Mouse (Mus musculus): ENCODE data around the gene Amot. TPM values are rescaled to one million over a fixed set of nuclear protein-coding genes. Genes with fewer than 3 reads are reported as not detected.

Gene Amot
- polyA plus RNA-seq, 1 experiment from 2014 or later: 4.6 TPM

- Histone ChIP-seq H3K36me3 (no peaks in the 10 kb centered on the region), H3K27me3 (no peaks in the 10 kb centered on the region), H3K4me2 (no peak overlapping the region), H3K4me1 (replicated peaks) (no peaks in the 10 kb centered on the region; the same call in 1 of the 2 replicates), H3K4me3 (no peak overlapping the region), H3K9ac (no peak overlapping the region), H3K27ac (no peak overlapping the region), H3K9me3 (replicated peaks) (no peaks in the 10 kb centered on the region)
- no peak for ATAC-seq (replicated peaks; ENCODE audit: insufficient number of reproducible peaks, insufficient read depth, low FRiP score, low read depth)
- 64% methylated on average over 8 of the region's 8 CpGs for WGBS
Observed at GRCm38 (mm10) chrX:145501666-145502355, 3.2 kb downstream of the Amot start.

- WGBS: 58% methylated on average over 2 of the region's 2 CpGs
- no peaks in the 10 kb centered on the region for H3K36me3 ChIP-seq
- no peak for ATAC-seq (replicated peaks; ENCODE audit: insufficient number of reproducible peaks, insufficient read depth, low FRiP score, low read depth)
- no peak overlapping the region for H3K4me3 ChIP-seq
- H3K27me3 ChIP-seq: no peaks in the 10 kb centered on the region
- H3K9ac ChIP-seq: no peak overlapping the region
- H3K4me2 ChIP-seq: no peak overlapping the region
- no peak overlapping the region for H3K27ac ChIP-seq
- H3K4me1 ChIP-seq (replicated peaks): no peaks in the 10 kb centered on the region; the same call in 1 of the 2 replicates
- H3K9me3 ChIP-seq (replicated peaks): no peaks in the 10 kb centered on the region
Observed at GRCm38 (mm10) chrX:145499101-145499500, 5.9 kb downstream of the Amot start.

- no peak for ATAC-seq (replicated peaks; ENCODE audit: insufficient number of reproducible peaks, insufficient read depth, low FRiP score, low read depth)
- Histone ChIP-seq H3K36me3 (no peaks in the 10 kb centered on the region), H3K27ac (no peak overlapping the region)
Observed at GRCm38 (mm10) chrX:145498691-145499090, 6.3 kb downstream of the Amot start.

GRCm38 (mm10) chrX:145497486-145497885 lies 7.5 kb downstream of the Amot start:
- Histone ChIP-seq H3K9ac (no peak overlapping the region), H3K4me3 (no peak overlapping the region), H3K9me3 (replicated peaks) (no peaks in the 10 kb centered on the region), H3K4me1 (replicated peaks) (no peaks in the 10 kb centered on the region), H3K36me3 (no peaks in the 10 kb centered on the region), H3K27me3 (no peaks in the 10 kb centered on the region), H3K27ac (no peak overlapping the region), H3K4me2 (no peak overlapping the region)
- no peak for ATAC-seq (replicated peaks; ENCODE audit: insufficient number of reproducible peaks, insufficient read depth, low FRiP score, low read depth)
- 59% methylated on average over 6 of the region's 6 CpGs for WGBS

More at GRCm38 (mm10) chrX:145498691-145499090, 6.3 kb downstream of the Amot start:
- Histone ChIP-seq H3K4me2 (no peak overlapping the region), H3K4me3 (no peak overlapping the region), H3K9ac (no peak overlapping the region), H3K9me3 (replicated peaks) (no peaks in the 10 kb centered on the region), H3K4me1 (replicated peaks) (no peaks in the 10 kb centered on the region), H3K27me3 (no peaks in the 10 kb centered on the region)
- 41% methylated on average over 4 of the region's 4 CpGs for WGBS

- H3K4me2 ChIP-seq: no peak overlapping the region
- no peak overlapping the region for H3K4me3 ChIP-seq
- WGBS: 80% methylated on average over 4 of the region's 4 CpGs
- no peaks in the 10 kb centered on the region for H3K27me3 ChIP-seq
- no peak for ATAC-seq (replicated peaks; ENCODE audit: insufficient number of reproducible peaks, insufficient read depth, low FRiP score, low read depth)
- H3K4me1 ChIP-seq (replicated peaks): no peaks in the 10 kb centered on the region
- H3K9ac ChIP-seq: no peak overlapping the region
- no peaks in the 10 kb centered on the region for H3K9me3 ChIP-seq (replicated peaks)
- no peaks in the 10 kb centered on the region for H3K36me3 ChIP-seq
- H3K27ac ChIP-seq: no peak overlapping the region
Observed at GRCm38 (mm10) chrX:145495381-145495780, 9.6 kb downstream of the Amot start.

- no peak for ATAC-seq (replicated peaks; ENCODE audit: insufficient number of reproducible peaks, insufficient read depth, low FRiP score, low read depth)
- no peak overlapping the region for H3K9ac ChIP-seq
- WGBS: 58% methylated on average over 1 of the region's 1 CpGs
Observed at GRCm38 (mm10) chrX:145490821-145491220, 14.2 kb downstream of the Amot start.

GRCm38 (mm10) chrX:145490417-145490816 lies 14.6 kb downstream of the Amot start:
- H3K9ac ChIP-seq: no peak overlapping the region
- no peaks in the 10 kb centered on the region for H3K27me3 ChIP-seq
- ATAC-seq (replicated peaks; ENCODE audit: insufficient number of reproducible peaks, insufficient read depth, low FRiP score, low read depth): no peak
- H3K4me2 ChIP-seq: no peak overlapping the region
- H3K4me1 ChIP-seq (replicated peaks): no peaks in the 10 kb centered on the region
- H3K9me3 ChIP-seq (replicated peaks): no peaks in the 10 kb centered on the region
- H3K4me3 ChIP-seq: no peak overlapping the region
- 71% methylated on average over 3 of the region's 3 CpGs for WGBS
- H3K27ac ChIP-seq: no peak overlapping the region
- no peaks in the 10 kb centered on the region for H3K36me3 ChIP-seq

More at GRCm38 (mm10) chrX:145490821-145491220, 14.2 kb downstream of the Amot start:
- no peak overlapping the region for H3K27ac ChIP-seq
- H3K9me3 ChIP-seq (replicated peaks): no peaks in the 10 kb centered on the region
- no peaks in the 10 kb centered on the region for H3K36me3 ChIP-seq
- no peaks in the 10 kb centered on the region for H3K4me1 ChIP-seq (replicated peaks)
- H3K4me3 ChIP-seq: no peak overlapping the region
- H3K4me2 ChIP-seq: no peak overlapping the region
- H3K27me3 ChIP-seq: no peaks in the 10 kb centered on the region

GRCm38 (mm10) chrX:145489950-145490349 lies 15.0 kb downstream of the Amot start:
- H3K4me2 ChIP-seq: no peak overlapping the region
- H3K27ac ChIP-seq: no peak overlapping the region
- WGBS: 77% methylated on average over 5 of the region's 5 CpGs
- H3K4me3 ChIP-seq: no peak overlapping the region
- no peaks in the 10 kb centered on the region for H3K9me3 ChIP-seq (replicated peaks)
- no peak overlapping the region for H3K9ac ChIP-seq
- H3K36me3 ChIP-seq: no peaks in the 10 kb centered on the region
- ATAC-seq (replicated peaks; ENCODE audit: insufficient number of reproducible peaks, insufficient read depth, low FRiP score, low read depth): no peak
- H3K4me1 ChIP-seq (replicated peaks): no peaks in the 10 kb centered on the region; the same call in 1 of the 2 replicates
- H3K27me3 ChIP-seq: no peaks in the 10 kb centered on the region

GRCm38 (mm10) chrX:145485495-145485894 lies 19.5 kb downstream of the Amot start:
- no peaks in the 10 kb centered on the region for H3K27me3 ChIP-seq
- 45% methylated on average over 3 of the region's 4 CpGs for WGBS
- no peak overlapping the region for H3K9ac ChIP-seq
- H3K4me2 ChIP-seq: no peak overlapping the region
- H3K4me3 ChIP-seq: no peak overlapping the region
- H3K9me3 ChIP-seq (replicated peaks): no peaks in the 10 kb centered on the region
- H3K27ac ChIP-seq: no peak overlapping the region
- H3K36me3 ChIP-seq: no peaks in the 10 kb centered on the region
- ATAC-seq (replicated peaks; ENCODE audit: insufficient number of reproducible peaks, insufficient read depth, low FRiP score, low read depth): no peak
- no peaks in the 10 kb centered on the region; the same call in 1 of the 2 replicates for H3K4me1 ChIP-seq (replicated peaks)

- H3K9ac ChIP-seq: no peak overlapping the region
Observed at GRCm38 (mm10) chrX:145483486-145484055, 21.4 kb downstream of the Amot start.

GRCm38 (mm10) chrX:145482383-145482782 lies 22.6 kb downstream of the Amot start:
- Histone ChIP-seq H3K9ac (no peak overlapping the region), H3K4me3 (no peak overlapping the region), H3K9me3 (replicated peaks) (no peaks in the 10 kb centered on the region), H3K36me3 (no peaks in the 10 kb centered on the region), H3K4me1 (replicated peaks) (no peaks in the 10 kb centered on the region; the same call in 1 of the 2 replicates), H3K27me3 (no peaks in the 10 kb centered on the region), H3K4me2 (no peak overlapping the region), H3K27ac (no peak overlapping the region)
- 34% methylated on average over 5 of the region's 5 CpGs for WGBS
- ATAC-seq (replicated peaks; ENCODE audit: insufficient number of reproducible peaks, insufficient read depth, low FRiP score, low read depth): 0 out of 2 replicates have a peak, but pooled peaks have one; percentile 55

More at GRCm38 (mm10) chrX:145483486-145484055, 21.4 kb downstream of the Amot start:
- Histone ChIP-seq H3K4me1 (replicated peaks) (no peaks in the 10 kb centered on the region; the same call in 1 of the 2 replicates), H3K36me3 (no peaks in the 10 kb centered on the region), H3K4me3 (no peak overlapping the region), H3K27me3 (no peaks in the 10 kb centered on the region), H3K9me3 (replicated peaks) (no peaks in the 10 kb centered on the region), H3K27ac (no peak overlapping the region), H3K4me2 (no peak overlapping the region)
- 81% methylated on average over 7 of the region's 7 CpGs for WGBS
- no peak for ATAC-seq (replicated peaks; ENCODE audit: insufficient number of reproducible peaks, insufficient read depth, low FRiP score, low read depth)

GRCm38 (mm10) chrX:145479942-145480341 lies 25.0 kb downstream of the Amot start:
- Histone ChIP-seq H3K9ac (no peak overlapping the region), H3K9me3 (replicated peaks) (no peaks in the 10 kb centered on the region), H3K27me3 (no peaks in the 10 kb centered on the region), H3K4me2 (no peak overlapping the region), H3K4me3 (no peak overlapping the region), H3K27ac (no peak overlapping the region), H3K36me3 (no peaks in the 10 kb centered on the region), H3K4me1 (replicated peaks) (no peaks in the 10 kb centered on the region; the same call in 1 of the 2 replicates)
- 71% methylated on average over 10 of the region's 10 CpGs for WGBS
- no peak for ATAC-seq (replicated peaks; ENCODE audit: insufficient number of reproducible peaks, insufficient read depth, low FRiP score, low read depth)
